Mouse (Mus musculus) CH12.LX (cell line): Measurements from ENCODE around the gene Gm20388. TPM values are rescaled to one million over a fixed set of nuclear protein-coding genes. Genes with fewer than 3 reads are reported as not detected.
A peak's percentile ranks its signal among the peaks of the same experiment; 100 is the strongest.

Experiments
- DNase-seq: peaks from one replicate; pipeline ENCODE4 v3.0.0-alpha.2; 2013; ENCODE audit errors: extremely low read depth
- H3K27ac ChIP-seq: 2 replicates; pipeline ENCODE4 v1.5.1; 2012; ENCODE audit warnings: low read depth, mild to moderate bottlenecking, control low read depth, moderate library complexity; ENCODE audit not compliant: insufficient read depth
- H3K27me3 ChIP-seq: replicated peaks from 2 replicates; pipeline ENCODE3; 2012; ENCODE audit warnings: inconsistent platforms
- H3K36me3 ChIP-seq, 2 experiments: replicated peaks in 1 of 2; 2 replicates each; pipeline versions ENCODE3 to v1.6.1; 2012; ENCODE audit warnings: inconsistent platforms in 1 of 2, low read length in 1 of 2, mild to moderate bottlenecking in 1 of 2, mixed read lengths in 1 of 2, moderate library complexity in 1 of 2; ENCODE audit not compliant: control insufficient read depth in 1 of 2, insufficient read depth in 1 of 2
- H3K4me1 ChIP-seq, 2 experiments: 2 replicates each; pipeline ENCODE4 v1.6.1; 2012; ENCODE audit warnings: inconsistent platforms in 1 of 2, moderate library complexity in 1 of 2; ENCODE audit not compliant: insufficient read depth in 2 of 2, control insufficient read depth in 1 of 2
- H3K4me2 ChIP-seq: 2 replicates; pipeline ENCODE4 v1.6.1; 2012; ENCODE audit warnings: low read depth, mild to moderate bottlenecking, control low read depth; ENCODE audit not compliant: poor library complexity, insufficient read depth, severe bottlenecking
- H3K4me3 ChIP-seq, 3 experiments: fragments of 150-350 bp in 1 of 3; sonication (generic) in 1 of 3; replicated peaks in 1 of 3; 2 replicates each; pipeline versions ENCODE3 to v1.5.1; 2011 to 2012; ENCODE audit warnings: low read depth in 2 of 3, low read length in 2 of 3, mild to moderate bottlenecking in 2 of 3, moderate library complexity in 2 of 3, control low read depth in 1 of 3, improper control_type of control experiment in 1 of 3, inconsistent platforms in 1 of 3, mixed read lengths in 1 of 3; ENCODE audit not compliant: poor library complexity in 1 of 3
- H3K79me2 ChIP-seq: replicated peaks from 2 replicates; pipeline ENCODE4 v1.6.1; 2012; ENCODE audit warnings: mild to moderate bottlenecking, moderate library complexity; ENCODE audit not compliant: control insufficient read depth, poor library complexity, insufficient read depth, severe bottlenecking; ENCODE audit errors: extremely low read depth
- H3K9ac ChIP-seq: 2 replicates; pipeline ENCODE4 v1.6.1; 2012; ENCODE audit warnings: low read depth, mild to moderate bottlenecking, control low read depth, moderate library complexity; ENCODE audit not compliant: insufficient read depth
- H3K9me3 ChIP-seq: replicated peaks from 2 replicates; pipeline ENCODE3; 2012; ENCODE audit warnings: low read length, inconsistent platforms, mixed read lengths
- BHLHE40 ChIP-seq: IDR thresholded peaks from 2 replicates; pipeline ENCODE4 v1.6.1; 2011; ENCODE audit warnings: mild to moderate bottlenecking, low read depth, low read length, improper control_type of control experiment
- CHD1 ChIP-seq: IDR thresholded peaks from 2 replicates; pipeline ENCODE4 v1.6.1; 2012; ENCODE audit warnings: low read depth, low read length, improper control_type of control experiment, inconsistent platforms
- CHD2 ChIP-seq: IDR thresholded peaks from 2 replicates; pipeline ENCODE4 v1.6.1; 2011; ENCODE audit warnings: low read length, improper control_type of control experiment
- CTCF ChIP-seq, 2 experiments: IDR thresholded peaks in 1 of 2; conservative IDR thresholded peaks in 1 of 2; 2 replicates each; pipeline ENCODE4 v1.5.1; 2011 to 2012; ENCODE audit warnings: low read depth in 2 of 2, low read length in 2 of 2, improper control_type of control experiment in 1 of 2, inconsistent platforms in 1 of 2, mild to moderate bottlenecking in 1 of 2, moderate library complexity in 1 of 2
- E2F4 ChIP-seq: IDR thresholded peaks from 2 replicates; pipeline ENCODE4 v1.6.1; 2011; ENCODE audit warnings: low read depth, low read length, improper control_type of control experiment; ENCODE audit not compliant: insufficient replicate concordance
- ELF1 ChIP-seq: IDR thresholded peaks from 2 replicates; pipeline ENCODE4 v1.6.1; 2014; ENCODE audit warnings: low read depth, mild to moderate bottlenecking, inconsistent platforms, low read length, improper control_type of control experiment
- EP300 ChIP-seq: IDR thresholded peaks from 2 replicates; pipeline ENCODE4 v1.6.1; 2011; ENCODE audit warnings: low read length, improper control_type of control experiment
- ETS1 ChIP-seq: conservative IDR thresholded peaks from 2 replicates; pipeline ENCODE4 v1.6.1; 2012; ENCODE audit warnings: low read depth, mild to moderate bottlenecking, inconsistent platforms, low read length, improper control_type of control experiment, moderate library complexity
- GABPA ChIP-seq: IDR thresholded peaks from 2 replicates; pipeline ENCODE4 v1.6.1; 2012; ENCODE audit warnings: low read depth, low read length, improper control_type of control experiment, inconsistent platforms; ENCODE audit not compliant: insufficient replicate concordance
- HCFC1 ChIP-seq: IDR thresholded peaks from 2 replicates; pipeline ENCODE4 v1.6.1; 2012; ENCODE audit warnings: low read depth, mild to moderate bottlenecking, inconsistent platforms, low read length, improper control_type of control experiment
- IRF4 ChIP-seq: IDR thresholded peaks from 2 replicates; pipeline ENCODE4 v1.6.1; 2014; ENCODE audit warnings: low read depth, mild to moderate bottlenecking, inconsistent platforms, low read length, improper control_type of control experiment
- JUN ChIP-seq: IDR thresholded peaks from 2 replicates; pipeline ENCODE4 v1.6.1; 2011; ENCODE audit warnings: low read depth, mild to moderate bottlenecking, low read length, improper control_type of control experiment, moderate library complexity; ENCODE audit not compliant: insufficient read depth
- JUND ChIP-seq: conservative IDR thresholded peaks from 2 replicates; pipeline ENCODE4 v1.6.1; 2011; ENCODE audit warnings: low read depth, low read length, improper control_type of control experiment
- KAT2A ChIP-seq: IDR thresholded peaks from 2 replicates; pipeline ENCODE4 v1.6.1; 2012; ENCODE audit warnings: low read length, improper control_type of control experiment, inconsistent platforms; ENCODE audit not compliant: insufficient replicate concordance
- MAFK ChIP-seq: IDR thresholded peaks from 2 replicates; pipeline ENCODE4 v1.6.1; 2011; ENCODE audit warnings: low read length, improper control_type of control experiment; ENCODE audit not compliant: insufficient replicate concordance
- MAX ChIP-seq: IDR thresholded peaks from 2 replicates; pipeline ENCODE4 v1.6.1; 2011; ENCODE audit warnings: low read length, improper control_type of control experiment
- MAZ ChIP-seq: IDR thresholded peaks from 2 replicates; pipeline ENCODE4 v1.6.1; 2012; ENCODE audit warnings: low read depth, mild to moderate bottlenecking, inconsistent platforms, low read length, improper control_type of control experiment, moderate library complexity
- MEF2A ChIP-seq: IDR thresholded peaks from 2 replicates; pipeline ENCODE4 v1.6.1; 2014; ENCODE audit warnings: low read depth, mild to moderate bottlenecking, inconsistent platforms, low read length, improper control_type of control experiment, borderline replicate concordance
- MXI1 ChIP-seq: IDR thresholded peaks from 2 replicates; pipeline ENCODE4 v1.6.1; 2011; ENCODE audit warnings: mild to moderate bottlenecking, low read depth, low read length, improper control_type of control experiment
- MYC ChIP-seq: IDR thresholded peaks from 2 replicates; pipeline ENCODE4 v1.6.1; 2011; ENCODE audit warnings: low read depth, mild to moderate bottlenecking, improper control_type of control experiment, low read length
- NELFE ChIP-seq: IDR thresholded peaks from 2 replicates; pipeline ENCODE4 v1.6.1; 2011; ENCODE audit warnings: low read depth, low read length, improper control_type of control experiment
- NRF1 ChIP-seq: IDR thresholded peaks from 2 replicates; pipeline ENCODE4 v1.6.1; 2014; ENCODE audit warnings: low read depth, mild to moderate bottlenecking, inconsistent platforms, low read length, improper control_type of control experiment, moderate library complexity
- PAX5 ChIP-seq: IDR thresholded peaks from 2 replicates; pipeline ENCODE4 v1.6.1; 2012; ENCODE audit warnings: low read length, inconsistent platforms, mixed read lengths
- POLR2A ChIP-seq: IDR thresholded peaks from 2 replicates; pipeline ENCODE4 v1.6.1; 2011; ENCODE audit warnings: low read depth, mild to moderate bottlenecking, improper control_type of control experiment, low read length
- POLR2AphosphoS2 ChIP-seq: IDR thresholded peaks from 2 replicates; pipeline ENCODE4 v1.6.1; 2011; ENCODE audit warnings: low read depth, low read length, improper control_type of control experiment
- RAD21 ChIP-seq: IDR thresholded peaks from 2 replicates; pipeline ENCODE4 v1.6.1; 2011; ENCODE audit warnings: low read depth, mild to moderate bottlenecking, low read length, improper control_type of control experiment, moderate library complexity
- RCOR1 ChIP-seq: conservative IDR thresholded peaks from 2 replicates; pipeline ENCODE4 v1.6.1; 2012; ENCODE audit warnings: low read depth, mild to moderate bottlenecking, inconsistent platforms, low read length, improper control_type of control experiment
- SIN3A ChIP-seq: IDR thresholded peaks from 2 replicates; pipeline ENCODE4 v1.6.1; 2012; ENCODE audit warnings: low read length, improper control_type of control experiment, inconsistent platforms
- SMC3 ChIP-seq: IDR thresholded peaks from 2 replicates; pipeline ENCODE4 v1.6.1; 2011; ENCODE audit warnings: low read depth, low read length, improper control_type of control experiment
- TBP ChIP-seq: conservative IDR thresholded peaks from 2 replicates; pipeline ENCODE4 v1.6.1; 2011; ENCODE audit warnings: low read depth, low read length, improper control_type of control experiment
- TCF12 ChIP-seq: IDR thresholded peaks from 2 replicates; pipeline ENCODE4 v1.6.1; 2014; ENCODE audit warnings: low read depth, mild to moderate bottlenecking, inconsistent platforms, low read length, improper control_type of control experiment
- UBTF ChIP-seq: IDR thresholded peaks from 2 replicates; pipeline ENCODE4 v1.6.1; 2012; ENCODE audit warnings: low read depth, mild to moderate bottlenecking, inconsistent platforms, low read length, improper control_type of control experiment, moderate library complexity
- USF1 ChIP-seq: IDR thresholded peaks from 2 replicates; pipeline ENCODE4 v1.6.1; 2014; ENCODE audit warnings: low read depth, mild to moderate bottlenecking, inconsistent platforms, low read length, improper control_type of control experiment
- USF2 ChIP-seq: conservative IDR thresholded peaks from 2 replicates; pipeline ENCODE4 v1.6.1; 2011; ENCODE audit warnings: low read depth, low read length, improper control_type of control experiment
- ZC3H11A ChIP-seq: IDR thresholded peaks from 2 replicates; pipeline ENCODE4 v1.6.1; 2012; ENCODE audit warnings: low read depth, mild to moderate bottlenecking, inconsistent platforms, low read length, improper control_type of control experiment
- ZKSCAN1 ChIP-seq: IDR thresholded peaks from 2 replicates; pipeline ENCODE4 v1.6.1; 2012; ENCODE audit warnings: low read depth, inconsistent platforms, low read length, improper control_type of control experiment, borderline replicate concordance
- ZMIZ1 ChIP-seq: IDR thresholded peaks from 2 replicates; pipeline ENCODE4 v1.6.1; 2012; ENCODE audit warnings: low read depth, mild to moderate bottlenecking, inconsistent platforms, low read length, improper control_type of control experiment
- ZNF384 ChIP-seq: IDR thresholded peaks from 2 replicates; pipeline ENCODE4 v1.6.1; 2012; ENCODE audit warnings: low read depth, low read length, improper control_type of control experiment, inconsistent platforms
- dilution Hi-C: fragments of 300-500 bp; cut with MboI; formaldehyde crosslinking; loops from 2 replicates; pipeline ENCODE4 v1.14.3; 2020; ENCODE audit warnings: low sequenced_read_pairs; ENCODE audit not compliant: extremely low pct_unique_long_range_greater_than_20kb, extremely low pct_ligation_motif_present
- in situ Hi-C: fragments of 300-500 bp; cut with MboI; formaldehyde crosslinking; loops from 3 replicates; pipeline ENCODE4 v1.14.3; 2019; ENCODE audit warnings: low sequenced_read_pairs, low pct_ligation_motif_present, low pct_unique_long_range_greater_than_20kb, mixed read lengths
- polyA plus RNA-seq: library from polyadenylated mRNA; unstranded; fragments of >175 nt; gene quantifications from 2 replicates; pipeline ENCODE4 v1.2.1, GENCODE M21; 2012; ENCODE audit warnings: low read depth; ENCODE audit not compliant: insufficient read length
- total RNA-seq, 2 experiments: library from RNA; depleted of rRNA; stranded (reverse); fragments of 300-350 nt in 1 of 2; fragments of >200 nt in 1 of 2; gene quantifications; 2 replicates each; pipeline ENCODE4 v1.2.3; 2012 to 2014

The Gm20388 gene
- total and polyA plus RNA-seq, 3 experiments = 14.8 to 26.3 (median 22.2) TPM

- Histone ChIP-seq H3K79me2 (no peaks in the 10 kb centered on the region), H3K4me2 (no peak overlapping the region), H3K27me3 (peaks cover 34% of the 10 kb centered on the region), H3K36me3 (peaks cover 20 to 33% of the 10 kb centered on the region in 2 experiments), H3K9me3 (no peaks in the 10 kb centered on the region), H3K9ac (no peak overlapping the region), H3K4me3 (no peak overlapping the region), H3K4me1 (peaks cover 0 to 7% of the 10 kb centered on the region in 2 experiments; a peak in 2 of 4 replicates), H3K27ac (no peak overlapping the region)
- in situ Hi-C loops (loop anchor here (10.0 kb wide), 1 partner anchor 138 kb away; no protein-coding TSS in a partner anchor), dilution Hi-C loops (no loop called here)
- DNase-seq = peak; percentile 79
- TF ChIP-seq ZC3H11A (peak; percentile 25), MYC (no peak), IRF4 (peak; percentile 17; the same call in 1 of the 2 replicates), NRF1 (no peak), GABPA (no peak), BHLHE40 (no peak), TBP (no peak), POLR2AphosphoS2 (no peak), MAX (no peak), ETS1 (no peak), RCOR1 (no peak), TCF12 (no peak), PAX5 (no peak), EP300 (no peak), USF2 (no peak), CTCF (conservative IDR thresholded peaks at IDR 0.05 in 1 of 2, IDR thresholded peaks at IDR 0.05 in 1 of 2; ENCODE audit: low read depth in 2 of 2, low read length in 2 of 2) (peak; percentile 89 to 95), ZMIZ1 (no peak), CHD2 (no peak), E2F4 (no peak), ELF1 (no peak), SIN3A (no peak), NELFE (peak; percentile 34; the same call in 1 of the 2 replicates), HCFC1 (no peak), JUN (no peak), MEF2A (peak; percentile 39; the same call in 1 of the 2 replicates), CHD1 (no peak), JUND (no peak), SMC3 (peak; percentile 74), USF1 (no peak), MAFK (no peak), MAZ (no peak), UBTF (no peak), ZKSCAN1 (no peak), KAT2A (no peak), MXI1 (no peak), RAD21 (peak; percentile 92), ZNF384 (no peak), POLR2A (no peak)
These were observed 1636.5 kb downstream of the Gm20388 start for GRCm38 (mm10) chr8:121547132-121547531.
